Mouse (Mus musculus) megakaryocyte, embryonic 14.5 days (primary cell): ENCODE data around the gene Col4a3bp. TPM values are rescaled to one million over a fixed set of nuclear protein-coding genes. Genes with fewer than 3 reads are reported as not detected.
A peak's percentile ranks its signal among the peaks of the same experiment; 100 is the strongest.

ENCODE experiments used
- H3K27me3 ChIP-seq: replicated peaks from 2 replicates; pipeline ENCODE3; 2012; ENCODE audit warnings: inconsistent platforms
- H3K36me3 ChIP-seq: replicated peaks from 2 replicates; pipeline ENCODE3; 2012; ENCODE audit warnings: low read length, inconsistent platforms, mixed read lengths
- H3K4me1 ChIP-seq: 2 replicates; pipeline ENCODE4 v1.6.1; 2012; ENCODE audit warnings: inconsistent platforms
- H3K4me3 ChIP-seq: replicated peaks from 2 replicates; pipeline ENCODE3; 2012; ENCODE audit warnings: moderate library complexity, mild to moderate bottlenecking, inconsistent platforms
- H3K9me3 ChIP-seq: 2 replicates; pipeline ENCODE4 v1.6.1; 2012; ENCODE audit warnings: inconsistent platforms
- FLI1 ChIP-seq: IDR thresholded peaks from 2 replicates; pipeline ENCODE4 v1.6.1; 2012; ENCODE audit warnings: low read length, inconsistent platforms, mixed read lengths
- GATA1 ChIP-seq: IDR thresholded peaks from 3 replicates; pipeline ENCODE4 v1.6.1; 2012; ENCODE audit warnings: mixed read lengths, low read length, inconsistent platforms, borderline replicate concordance
- polyA plus RNA-seq: library from polyadenylated mRNA; stranded (reverse); fragments of >175 nt; gene quantifications from 2 replicates; pipeline ENCODE4 v1.2.3, GENCODE M21; 2012; ENCODE audit warnings: low replicate concordance; ENCODE audit not compliant: insufficient read depth

The Col4a3bp gene
- polyA plus RNA-seq, 1 experiment: 2.6 TPM

- TF ChIP-seq FLI1 (no peak), GATA1 (no peak)
- Histone ChIP-seq H3K36me3 (peaks cover 6% of the 10 kb centered on the region), H3K4me1 (peaks cover 46% of the 10 kb centered on the region), H3K4me3 (no peak overlapping the region), H3K27me3 (no peaks in the 10 kb centered on the region), H3K9me3 (no peaks in the 10 kb centered on the region)
Observed at GRCm38 (mm10) chr13:96536821-96537572, 5.4 kb upstream of the Col4a3bp start.

DNA sequence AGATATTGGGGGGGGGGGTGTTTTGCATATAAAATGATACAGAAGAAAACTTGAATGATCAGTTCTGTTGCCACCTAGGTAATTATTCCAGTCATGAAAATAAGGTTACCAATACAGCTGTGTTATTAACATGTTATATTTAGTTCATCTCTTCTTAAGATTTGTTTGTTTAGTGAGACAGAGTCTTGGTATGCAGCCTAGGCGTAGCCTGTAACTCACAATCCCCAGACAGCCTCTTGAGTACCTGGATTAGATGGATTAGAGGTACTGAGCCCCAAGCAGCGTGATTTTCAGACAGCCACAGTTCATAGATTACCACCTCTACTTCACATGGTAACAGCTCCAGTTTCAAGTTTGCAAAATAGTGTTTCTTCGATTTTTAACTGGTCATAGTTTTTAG, 4.3 kb upstream of the Col4a3bp start:
- TF ChIP-seq FLI1: no peak
- TF ChIP-seq GATA1: no peak
- Histone ChIP-seq H3K4me3 (no peak overlapping the region), H3K9me3 (no peaks in the 10 kb centered on the region), H3K4me1 (peaks cover 38% of the 10 kb centered on the region), H3K36me3 (peaks cover 3% of the 10 kb centered on the region), H3K27me3 (no peaks in the 10 kb centered on the region)

DNA sequence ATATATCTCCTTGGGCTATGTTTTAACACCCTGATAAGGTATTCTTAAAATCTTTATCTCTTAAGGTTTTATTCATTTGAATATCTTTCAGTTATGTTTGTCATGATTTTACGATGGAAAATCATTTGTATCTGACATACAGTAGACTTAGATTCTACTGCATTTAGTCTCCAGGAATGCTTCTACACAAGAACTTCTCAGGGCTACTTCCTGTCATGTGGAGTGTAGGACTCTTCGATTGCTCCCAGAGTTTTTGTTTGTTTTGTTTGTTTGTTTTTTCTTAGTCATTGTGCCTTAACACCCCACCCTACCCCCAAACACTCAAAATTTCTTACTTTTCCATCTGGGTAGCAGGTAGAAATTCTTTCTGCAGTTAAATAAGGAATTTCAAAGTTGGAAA, 1.0 kb upstream of the Col4a3bp start:
- TF ChIP-seq GATA1 (no peak), FLI1 (no peak)

DNA sequence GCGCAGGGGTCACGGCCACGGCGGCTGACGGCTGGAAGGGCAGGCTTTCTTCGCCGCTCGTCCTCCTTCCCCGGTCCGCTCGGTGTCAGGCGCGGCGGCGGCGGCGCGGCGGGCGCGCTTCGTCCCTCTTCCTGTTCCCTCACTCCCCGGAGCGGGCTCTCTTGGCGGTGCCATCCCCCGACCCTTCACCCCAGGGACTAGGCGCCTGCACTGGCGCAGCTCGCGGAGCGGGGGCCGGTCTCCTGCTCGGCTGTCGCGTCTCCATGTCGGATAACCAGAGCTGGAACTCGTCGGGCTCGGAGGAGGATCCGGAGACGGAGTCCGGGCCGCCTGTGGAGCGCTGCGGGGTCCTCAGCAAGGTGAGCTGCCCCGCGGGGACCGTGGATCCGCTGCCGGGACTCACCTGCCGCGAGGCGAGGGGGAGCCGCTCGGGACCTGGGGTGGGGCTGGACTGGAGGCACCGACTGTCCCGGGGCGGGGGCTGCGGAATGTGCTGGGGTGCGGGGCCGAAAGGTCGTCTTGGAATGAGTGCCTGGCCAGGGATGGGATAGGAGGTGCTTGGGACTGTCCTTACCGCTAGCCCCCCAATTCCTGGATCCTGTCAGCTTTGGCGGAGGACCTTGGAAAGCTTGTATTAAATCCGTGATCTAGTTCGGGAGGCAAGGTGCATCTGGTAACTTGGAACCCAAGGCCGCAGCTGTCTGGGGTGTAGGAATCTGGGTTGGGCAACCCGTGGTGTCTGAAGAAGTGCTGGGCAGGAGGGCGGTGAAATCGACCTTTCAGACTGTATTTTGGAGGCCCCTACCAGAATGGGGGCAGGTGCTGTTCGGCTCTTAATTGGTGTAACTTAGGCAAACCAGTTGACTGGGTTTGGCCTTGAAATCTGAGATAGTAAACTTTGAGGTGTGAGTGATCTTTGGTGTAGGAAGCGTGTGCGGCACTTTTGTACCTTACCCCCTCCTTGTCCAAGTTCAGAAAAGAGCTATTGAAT, 778 bp downstream of the Col4a3bp start:
- H3K9me3 ChIP-seq: no peaks in the 10 kb centered on the region

More for the DNA sequence above, 1.0 kb upstream of the Col4a3bp start:
- peaks cover 6% of the 10 kb centered on the region for H3K36me3 ChIP-seq
- H3K4me3 ChIP-seq: peak overlapping the region; percentile 99
- peaks cover 30% of the 10 kb centered on the region for H3K4me1 ChIP-seq
- no peaks in the 10 kb centered on the region for H3K9me3 ChIP-seq
- H3K27me3 ChIP-seq: no peaks in the 10 kb centered on the region

GRCm38 (mm10) chr13:96544506-96544905, 2.1 kb downstream of the Col4a3bp start:
- Histone ChIP-seq H3K27me3 (no peaks in the 10 kb centered on the region), H3K9me3 (no peaks in the 10 kb centered on the region), H3K36me3 (peaks cover 10% of the 10 kb centered on the region), H3K4me1 (peaks cover 23% of the 10 kb centered on the region), H3K4me3 (no peak overlapping the region)
- TF ChIP-seq FLI1 (no peak), GATA1 (no peak)

More for the DNA sequence above, 778 bp downstream of the Col4a3bp start:
- H3K4me1 ChIP-seq: peaks cover 25% of the 10 kb centered on the region
- TF ChIP-seq FLI1 (no peak), GATA1 (no peak)
- H3K36me3 ChIP-seq: peaks cover 6% of the 10 kb centered on the region
- no peaks in the 10 kb centered on the region for H3K27me3 ChIP-seq
- peak overlapping the region; percentile 99 for H3K4me3 ChIP-seq

- H3K4me3 ChIP-seq: no peak overlapping the region
- peaks cover 24% of the 10 kb centered on the region for H3K36me3 ChIP-seq
- no peaks in the 10 kb centered on the region for H3K27me3 ChIP-seq
- peaks cover 20% of the 10 kb centered on the region; the same call in 1 of the 2 replicates for H3K4me1 ChIP-seq
- no peaks in the 10 kb centered on the region for H3K9me3 ChIP-seq
- no peak for TF ChIP-seq GATA1
- no peak for TF ChIP-seq FLI1
Observed at GRCm38 (mm10) chr13:96547250-96547649, 4.8 kb downstream of the Col4a3bp start.

GRCm38 (mm10) chr13:96547941-96548340, 5.5 kb downstream of the Col4a3bp start:
- no peak for TF ChIP-seq FLI1
- TF ChIP-seq GATA1: no peak
- Histone ChIP-seq H3K4me3 (no peak overlapping the region), H3K4me1 (peaks cover 20% of the 10 kb centered on the region; the same call in 1 of the 2 replicates), H3K36me3 (peaks cover 27% of the 10 kb centered on the region), H3K9me3 (no peaks in the 10 kb centered on the region), H3K27me3 (no peaks in the 10 kb centered on the region)

DNA sequence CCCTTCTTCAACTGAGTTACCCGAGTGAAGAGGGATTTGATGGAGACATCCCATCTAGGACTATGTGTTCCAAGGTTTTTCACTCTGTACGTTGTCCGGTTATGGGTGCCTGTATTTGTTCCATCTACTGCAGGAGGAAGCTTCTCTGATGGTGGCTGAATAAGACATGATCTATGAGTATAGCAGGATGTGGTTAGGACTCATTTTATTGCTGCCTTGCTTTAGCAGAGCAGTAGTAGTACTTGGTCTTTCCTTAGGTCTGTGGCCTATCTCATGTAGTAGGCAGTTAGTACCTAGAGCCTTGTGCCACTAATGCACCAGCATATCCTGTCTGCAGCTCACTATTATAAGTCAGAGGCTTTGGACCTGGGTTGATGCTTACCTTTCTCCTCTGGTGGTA, 12.7 kb downstream of the Col4a3bp start:
- peaks cover 27% of the 10 kb centered on the region for H3K4me1 ChIP-seq
- TF ChIP-seq GATA1 (no peak), FLI1 (no peak)
- H3K4me3 ChIP-seq: no peak overlapping the region
- no peaks in the 10 kb centered on the region for H3K27me3 ChIP-seq
- H3K36me3 ChIP-seq: peaks cover 56% of the 10 kb centered on the region
- H3K9me3 ChIP-seq: no peaks in the 10 kb centered on the region

DNA sequence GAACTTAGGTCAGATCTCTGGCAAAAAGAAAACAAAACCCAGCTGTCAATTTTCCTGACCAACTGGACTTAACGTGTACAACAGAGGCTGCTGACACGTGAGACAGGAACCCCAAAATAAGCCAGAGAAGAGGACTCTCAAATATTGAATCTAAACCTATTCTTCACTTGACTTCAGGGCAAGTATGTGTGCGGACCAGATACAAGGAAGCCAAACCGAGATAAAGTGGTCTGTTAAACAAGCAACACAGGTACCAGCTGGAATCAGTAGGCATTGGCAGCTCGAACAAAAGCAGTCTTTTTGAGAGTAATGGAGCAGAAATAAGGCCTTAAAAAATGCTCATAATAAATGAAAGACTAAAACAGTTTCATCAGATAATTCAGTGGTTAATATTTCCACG, 25.6 kb downstream of the Col4a3bp start:
- Histone ChIP-seq H3K36me3 (peaks cover 46% of the 10 kb centered on the region), H3K4me3 (no peak overlapping the region), H3K4me1 (peaks cover 25% of the 10 kb centered on the region; the same call in 1 of the 2 replicates), H3K9me3 (no peaks in the 10 kb centered on the region), H3K27me3 (no peaks in the 10 kb centered on the region)
- TF ChIP-seq FLI1 (no peak), GATA1 (no peak)
